ENCODE assay signal across 32 mouse cellular contexts in the genomic region with DNA sequence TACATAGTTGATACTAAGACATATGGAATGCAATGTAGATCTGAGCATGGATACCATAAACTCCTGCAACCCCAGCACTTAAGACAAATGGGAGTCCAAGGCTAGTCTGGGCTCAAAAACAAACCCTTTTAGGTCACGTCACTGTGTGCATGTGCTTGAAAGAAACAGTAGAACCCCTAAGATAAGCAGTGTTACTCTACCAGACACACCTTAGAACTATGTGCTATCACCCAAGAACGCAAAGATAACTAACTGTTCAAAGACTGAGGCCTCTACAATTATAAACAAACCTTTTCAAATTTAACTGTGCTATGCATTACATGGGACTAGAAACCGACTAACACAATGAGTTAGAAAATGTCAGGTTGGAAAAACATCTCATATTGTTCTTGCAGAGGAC. TPM values are rescaled to one million over a fixed set of nuclear protein-coding genes. Genes with fewer than 3 reads are reported as not detected.
"Had no signal": no experiment of that assay in that cellular context is flagged by ENCODE, and none has a peak within 500 bp of the region (broad histone marks: within the 10 kb centered on the region; RNA-seq: fewer than 3 reads in every experiment).

No protein-coding gene starts in this region.

- H3K27ac ChIP-seq: kidney, postnatal 0 days; layer of hippocampus, adult 2 months; limb, embryonic 10.5 days; limb, embryonic 13.5 days; macrophage; stomach, embryonic 15.5 days had no signal

- H3K4me1 ChIP-seq: limb, embryonic 10.5 days; limb, embryonic 13.5 days; stomach, embryonic 15.5 days had no signal

- H3K4me3 ChIP-seq: layer of hippocampus, adult 2 months; limb, embryonic 10.5 days; limb, embryonic 13.5 days; megakaryocyte, embryonic 14.5 days; stomach, embryonic 15.5 days had no signal

- H3K4me2 ChIP-seq: limb, embryonic 13.5 days; lung, embryonic 14.5 days; midbrain, embryonic 11.5 days; stomach, embryonic 15.5 days had no signal

- ATAC-seq: intestine, embryonic 16.5 days; lung, postnatal 0 days had no signal

- H3K9ac ChIP-seq: limb, embryonic 13.5 days; lung, embryonic 14.5 days; stomach, embryonic 15.5 days had no signal

- H3K27me3 ChIP-seq: limb, embryonic 13.5 days; megakaryocyte, embryonic 14.5 days; stomach, embryonic 15.5 days had no signal

- H3K9me3 ChIP-seq: limb, embryonic 10.5 days; limb, embryonic 13.5 days; megakaryocyte, embryonic 14.5 days; stomach, embryonic 15.5 days had no signal

- DNase-seq: kidney, adult 2 months; kidney, postnatal 25 days; layer of hippocampus, adult 9-11 months; lung, embryonic 14.5 days; midbrain, embryonic 14.5 days; right cerebral cortex, adult 18-20 months; right cerebral cortex, postnatal 14 days; right cerebral cortex, postnatal 4 days; spleen, adult 18-20 months; thymus, adult 18-20 months; thymus, postnatal 36 days had no signal

RNA-seq across cellular contexts. Expression of a gene that starts 33.5 kb away (rescaled TPM):
- total RNA-seq: layer of hippocampus, adult 2 months; layer of hippocampus, postnatal 25 days; left cerebral cortex, adult 18-20 months; left cerebral cortex, postnatal 25 days; liver, adult 2 months; midbrain, postnatal 0 days had no signal
- polyA plus RNA-seq: intestine, embryonic 16.5 days; kidney, adult 2 months; kidney, embryonic 14.5 days; kidney, postnatal 0 days; large intestine, adult 2 months; limb, embryonic 10.5 days; limb, embryonic 13.5 days; liver, adult 2 months; lung, embryonic 14.5 days; lung, postnatal 0 days; macrophage; midbrain, embryonic 11.5 days; midbrain, embryonic 14.5 days; midbrain, postnatal 0 days; neural tube, embryonic 11.5 days; neural tube, embryonic 14.5 days; stomach, embryonic 15.5 days; testis, adult 2 months; urinary bladder, adult 2 months had no signal
